Mouse (Mus musculus) gastrocnemius, postnatal 14 days (tissue): ENCODE results near the gene Tmem14c. TPM values are rescaled to one million over a fixed set of nuclear protein-coding genes. Genes with fewer than 3 reads are reported as not detected.

Experiments used
- DNase-seq: peaks from one replicate; pipeline ENCODE4 v3.0.0; 2021; ENCODE audit warnings: mixed read lengths
- intact Hi-C: fragments of 180-260 bp; cut with DNase I; formaldehyde crosslinking; loops from one replicate; pipeline ENCODE4 v1.15.1; 2025; ENCODE audit warnings: low total_unique reads
- total RNA-seq, 2 experiments: library from RNA; stranded (reverse); gene quantifications; 2 replicates each; pipeline ENCODE4 v1.2.3; 2021

Tmem14c gene
- total RNA-seq, 2 experiments from 2014 or later, result 70.5 to 72.3 TPM

GRCm38 (mm10) chr13:41002001-41002400, 14.1 kb upstream of the Tmem14c start:
- DNase-seq, result no peak
- intact Hi-C loops, result no loop called here

GRCm38 (mm10) chr13:41006244-41006643, 9.8 kb upstream of the Tmem14c start:
- no peak for DNase-seq
- intact Hi-C loops, result no loop called here

DNA sequence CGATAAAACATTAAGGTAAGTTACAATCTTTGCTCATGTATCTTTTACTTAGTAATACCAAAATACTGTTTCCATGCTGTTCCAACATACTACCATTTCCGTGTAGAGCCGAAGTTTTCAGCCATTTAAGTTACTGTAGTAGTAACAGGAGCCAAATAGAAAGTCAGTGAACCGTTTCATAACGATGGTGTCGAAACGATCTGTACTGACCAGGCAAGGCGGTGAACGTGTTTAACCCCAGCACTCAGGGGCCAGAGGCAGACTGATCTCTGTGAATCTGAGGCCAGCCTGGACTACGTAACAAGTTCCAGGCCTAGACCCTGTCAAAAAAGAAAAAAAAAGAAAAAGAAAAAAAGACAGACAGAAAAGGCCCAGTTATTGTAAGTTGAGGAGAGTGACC, 7.8 kb upstream of the Tmem14c start:
- no peak for DNase-seq
- intact Hi-C loops, result no loop called here

- no peak for DNase-seq
- intact Hi-C loops, result no loop called here
These were observed 7.1 kb upstream of the Tmem14c start for GRCm38 (mm10) chr13:41008946-41009345.

GRCm38 (mm10) chr13:41016797-41017405, 809 bp downstream of the Tmem14c start:
- intact Hi-C loops, result no loop called here
- DNase-seq, result no peak

DNA sequence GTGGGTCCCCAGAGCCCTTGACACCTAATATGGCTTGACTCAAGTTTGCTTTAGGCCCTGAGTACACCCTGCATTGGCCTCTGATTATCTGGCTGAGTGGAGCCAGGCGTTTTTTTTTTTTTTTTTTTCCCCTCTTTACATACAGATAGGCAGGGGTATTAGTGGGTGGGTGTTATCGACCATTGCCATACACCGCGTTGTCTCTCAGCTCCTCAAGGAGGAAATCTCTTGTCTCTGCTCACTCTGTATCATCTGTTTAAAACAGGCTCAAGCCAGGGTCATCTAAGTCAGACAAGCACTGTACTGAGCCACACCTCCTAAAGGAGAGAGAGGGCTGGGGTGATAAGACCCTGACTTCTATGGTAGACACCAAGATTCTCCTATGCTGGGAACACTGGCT, 1.7 kb downstream of the Tmem14c start:
- DNase-seq, result no peak
- intact Hi-C loops, result no loop called here

- no peak for DNase-seq
- intact Hi-C loops, result no loop called here
These were observed 2.1 kb downstream of the Tmem14c start for GRCm38 (mm10) chr13:41018236-41018635.

- DNase-seq, result no peak
- intact Hi-C loops, result no loop called here
These were observed 2.9 kb downstream of the Tmem14c start for GRCm38 (mm10) chr13:41018756-41019591.

GRCm38 (mm10) chr13:41020494-41020893, 4.4 kb downstream of the Tmem14c start:
- intact Hi-C loops, result no loop called here
- no peak for DNase-seq

GRCm38 (mm10) chr13:41021607-41022006, 5.5 kb downstream of the Tmem14c start:
- intact Hi-C loops, result no loop called here
- no peak for DNase-seq

- intact Hi-C loops, result no loop called here
- no peak for DNase-seq
These were observed 6.0 kb downstream of the Tmem14c start for GRCm38 (mm10) chr13:41022099-41022498.

DNA sequence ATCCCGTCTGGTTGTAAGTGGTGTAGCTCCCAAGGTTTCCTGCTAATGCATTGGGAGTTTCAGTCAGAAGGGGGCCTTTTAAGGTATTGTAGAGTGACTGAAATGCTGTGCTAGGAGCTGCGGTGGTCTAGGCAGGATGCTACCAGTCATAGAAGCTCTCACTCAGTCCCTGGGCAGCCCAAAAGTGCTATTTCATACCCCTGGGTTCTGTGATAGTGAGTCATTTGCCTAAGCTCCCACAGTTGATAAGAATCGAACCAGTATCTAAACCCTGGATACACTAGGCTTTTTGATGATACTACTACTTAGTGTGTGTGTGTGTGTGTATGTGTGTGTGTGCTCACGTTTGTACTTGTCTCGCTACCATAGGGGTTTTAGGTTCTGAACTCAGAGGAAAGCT, 14.0 kb downstream of the Tmem14c start:
- intact Hi-C loops, result no loop called here
- no peak for DNase-seq

DNA sequence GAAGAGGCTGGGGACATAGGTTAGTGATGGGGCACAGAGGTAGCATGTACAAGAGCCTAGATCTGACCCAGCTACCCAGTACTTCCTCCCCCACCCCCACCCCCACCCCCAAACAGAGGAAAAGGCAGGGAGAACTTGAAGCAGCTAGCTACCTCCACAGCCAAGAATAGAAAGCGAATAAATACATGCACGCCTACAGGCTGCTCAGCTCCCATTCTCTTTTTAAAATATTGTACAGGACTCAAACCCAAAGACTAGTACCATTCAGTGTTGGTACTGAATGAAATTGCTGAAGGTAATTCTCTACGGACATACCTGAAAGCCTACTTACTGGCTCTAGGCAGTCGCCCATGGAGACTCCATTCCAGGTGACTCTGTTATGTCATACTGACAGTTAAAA, 26.4 kb downstream of the Tmem14c start:
- no peak for DNase-seq
- intact Hi-C loops, result no loop called here

GRCm38 (mm10) chr13:41045901-41046300, 29.8 kb downstream of the Tmem14c start:
- intact Hi-C loops, result no loop called here
- no peak for DNase-seq

GRCm38 (mm10) chr13:41047280-41047679, 31.2 kb downstream of the Tmem14c start:
- DNase-seq, result no peak
- intact Hi-C loops, result no loop called here

- no peak for DNase-seq
- intact Hi-C loops, result no loop called here
These were observed 35.9 kb downstream of the Tmem14c start for GRCm38 (mm10) chr13:41051965-41052364.

DNA sequence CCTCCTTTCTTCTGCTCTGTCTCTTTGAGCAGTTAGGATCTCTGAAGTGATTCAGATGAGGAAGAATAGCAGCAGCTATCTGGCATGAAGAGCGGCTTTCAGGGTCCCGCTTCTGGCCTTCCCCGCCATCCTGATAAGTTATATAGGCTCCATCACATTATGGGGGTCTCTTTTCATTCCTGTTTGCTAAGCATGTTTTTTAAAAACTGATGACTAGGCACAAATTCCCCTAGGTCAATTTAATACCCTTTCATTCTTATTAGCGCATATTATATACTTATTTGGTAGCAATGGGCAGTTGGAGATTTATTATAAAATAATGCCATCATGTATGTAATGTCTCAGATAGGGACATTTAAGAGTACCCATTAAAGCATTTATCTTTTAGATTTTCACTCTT, 51.5 kb downstream of the Tmem14c start:
- intact Hi-C loops, result no loop called here
- DNase-seq, result no peak

GRCm38 (mm10) chr13:41071617-41072016, 55.5 kb downstream of the Tmem14c start:
- no peak for DNase-seq
- intact Hi-C loops, result no loop called here
